Mouse (Mus musculus) frontal cortex, postnatal 10 days (tissue): ENCODE data around the gene Hs6st1.
A peak's percentile ranks its signal among the peaks of the same experiment; 100 is the strongest.

Experiments
- DNase-seq, 2 experiments: peaks; one replicate each; pipeline ENCODE4 v3.0.0; 2022; ENCODE audit warnings: low spot score in 2 of 2, mixed read lengths in 1 of 2

Gene Hs6st1

GRCm38 (mm10) chr1:36129126-36129525 is 60.9 kb downstream of the Hs6st1 start:
- DNase-seq: no peak

DNA sequence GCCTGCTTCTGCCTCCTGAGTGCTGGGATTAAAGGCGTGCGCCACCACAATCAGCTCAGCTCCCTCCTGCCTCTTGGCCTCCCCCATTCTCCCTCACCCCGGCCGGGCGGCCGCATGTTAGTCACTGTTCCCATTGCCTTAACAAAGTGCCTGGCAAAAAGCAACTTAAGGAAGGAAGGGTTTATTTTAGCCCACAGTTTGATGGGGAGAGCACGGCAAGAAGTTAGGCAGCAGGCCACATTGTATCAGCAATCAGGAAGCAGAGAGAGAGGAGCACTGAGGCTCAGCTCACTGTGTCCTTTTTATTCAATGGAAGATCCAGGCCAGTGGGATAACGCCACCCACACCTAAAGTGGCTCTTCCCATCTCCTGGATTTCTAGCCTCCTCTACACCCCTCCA is 61.7 kb downstream of the Hs6st1 start:
- DNase-seq: no peak

GRCm38 (mm10) chr1:36130307-36131035 is 62.3 kb downstream of the Hs6st1 start:
- no peak for DNase-seq

DNA sequence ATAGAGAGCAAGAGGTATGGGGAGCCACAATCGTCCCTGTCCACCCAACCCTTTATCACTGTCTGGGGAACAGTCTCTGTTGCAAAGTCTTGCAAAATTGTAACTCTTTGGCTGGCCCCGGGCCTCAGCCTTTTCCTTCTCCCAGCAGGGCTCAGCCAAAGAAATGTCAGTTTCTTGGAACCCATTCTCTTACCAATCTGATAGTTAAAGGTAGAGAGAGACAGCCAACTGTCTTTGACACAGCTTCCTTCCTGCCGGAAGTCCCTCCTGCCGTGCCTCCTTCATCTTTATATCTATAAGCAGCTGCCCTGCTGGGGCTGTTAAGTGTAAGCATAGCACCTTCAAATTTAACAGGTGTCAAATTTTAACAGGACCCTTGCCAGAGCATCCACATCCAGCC is 63.0 kb downstream of the Hs6st1 start:
- no peak for DNase-seq

DNA sequence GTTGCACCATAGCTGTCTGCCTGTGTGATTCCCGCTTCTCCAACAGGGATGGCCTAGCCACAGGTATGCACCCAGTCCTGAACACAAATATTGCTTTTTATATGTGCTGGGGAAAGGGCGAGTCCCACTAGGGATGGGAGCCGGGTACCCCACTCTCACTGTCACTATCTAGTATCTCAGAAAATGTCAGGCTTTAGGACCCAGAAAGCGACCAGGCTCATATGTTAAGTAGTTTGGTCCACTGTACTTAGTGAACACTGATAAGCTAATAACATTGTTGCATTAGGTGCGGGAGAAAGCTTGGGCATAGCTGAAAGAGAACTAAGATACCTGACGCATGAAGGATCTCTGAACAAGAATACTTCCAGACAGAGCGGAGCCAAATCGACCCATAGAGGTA is 63.6 kb downstream of the Hs6st1 start:
- no peak for DNase-seq

DNA sequence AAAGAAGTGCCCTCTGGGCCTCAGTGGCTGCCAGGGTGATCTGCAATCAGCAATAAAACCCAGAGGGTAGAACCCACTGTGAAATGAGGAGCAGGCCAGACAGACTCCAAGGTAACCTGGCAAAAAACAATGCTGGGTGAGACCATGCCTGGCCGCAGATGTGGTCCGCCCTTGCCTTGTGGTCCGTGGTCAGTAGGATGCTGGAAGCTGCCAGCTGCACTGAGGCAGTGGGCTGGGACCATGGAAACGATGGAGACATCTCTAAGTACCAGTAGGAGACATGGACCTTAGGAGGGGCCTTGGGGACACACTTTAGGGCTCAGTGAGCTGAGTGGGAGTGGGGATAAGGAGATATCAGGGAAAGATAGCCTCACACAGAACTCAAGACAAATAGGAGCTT is 64.0 kb downstream of the Hs6st1 start:
- no peak for DNase-seq

DNA sequence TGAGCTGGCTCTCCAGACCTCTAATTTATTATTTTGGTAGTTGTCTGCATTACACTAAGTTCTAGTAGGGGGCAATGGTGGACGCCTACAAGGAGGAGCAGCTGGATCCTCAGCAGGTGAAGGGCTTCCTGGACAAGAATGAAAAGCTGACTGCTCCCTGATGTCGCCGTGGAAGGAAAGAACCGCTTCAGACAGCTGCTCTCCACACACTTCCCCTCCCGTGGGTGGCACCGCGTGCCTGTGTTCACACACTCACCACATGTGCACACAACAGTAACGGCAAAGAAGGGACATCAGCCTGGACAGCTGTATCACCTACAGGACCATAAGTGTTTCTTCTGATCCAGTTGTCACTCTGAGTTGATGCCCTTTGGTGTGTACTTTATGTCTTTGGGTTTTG is 64.8 kb downstream of the Hs6st1 start:
- DNase-seq: no peak

DNA sequence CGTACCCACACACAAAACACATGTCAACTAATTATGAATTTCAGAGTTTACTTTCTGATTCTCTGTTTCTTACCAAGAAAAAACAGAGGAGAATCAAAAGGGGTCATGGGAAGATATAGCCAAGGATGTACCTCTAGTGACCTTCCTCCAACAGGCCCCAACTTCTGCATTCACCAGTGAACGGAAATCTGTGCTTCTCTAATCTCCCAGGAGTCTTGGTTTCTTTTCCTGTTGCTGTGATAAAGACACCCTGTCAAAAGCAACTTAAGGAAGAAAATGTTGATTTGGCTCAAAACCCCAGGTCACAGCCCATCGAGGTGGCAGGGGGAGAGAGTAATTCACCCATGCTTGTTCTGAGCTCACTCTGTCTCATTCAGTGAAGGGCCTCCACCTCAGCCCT is 65.4 kb downstream of the Hs6st1 start:
- no peak for DNase-seq

DNA sequence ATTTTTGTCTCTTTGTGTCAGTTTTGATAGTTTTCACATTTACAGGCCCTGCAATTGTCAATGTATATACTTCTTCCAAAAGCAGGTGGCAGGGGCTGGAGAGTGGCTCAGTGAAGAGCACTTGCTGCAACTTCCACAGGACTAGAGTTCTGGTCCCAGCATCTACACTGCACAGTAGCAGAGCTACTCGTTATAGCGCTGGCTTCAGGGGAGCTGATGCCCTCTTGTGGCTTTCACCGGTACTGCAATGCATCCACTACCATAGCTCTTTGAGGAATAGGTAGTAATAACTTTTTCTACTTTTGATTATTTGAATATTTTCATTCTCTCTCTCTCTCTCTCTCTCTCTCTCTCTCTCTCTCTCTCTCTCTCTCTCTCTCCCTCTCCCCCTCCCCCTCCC is 66.4 kb downstream of the Hs6st1 start:
- peak in 1 of 2 experiments; percentile 55 for DNase-seq

DNA sequence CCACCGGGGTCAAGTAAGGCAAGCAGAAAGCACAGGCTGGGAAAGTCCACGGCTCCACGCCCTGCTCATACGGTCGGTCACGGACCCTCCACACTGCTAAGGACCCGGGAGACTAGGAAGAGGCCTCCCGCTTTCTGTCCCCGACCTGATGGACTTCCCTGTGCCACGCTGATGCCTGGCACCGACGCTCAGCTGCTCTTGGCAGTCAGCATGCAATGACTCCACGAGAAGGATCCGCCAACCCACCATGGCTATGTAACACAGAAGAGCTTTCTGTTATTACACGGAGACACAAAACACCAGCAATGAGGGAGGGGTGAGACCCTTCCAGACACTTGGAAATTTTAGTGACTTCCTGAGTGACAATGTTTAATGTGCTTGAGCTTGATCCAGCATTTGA is 72.1 kb downstream of the Hs6st1 start:
- no peak for DNase-seq

DNA sequence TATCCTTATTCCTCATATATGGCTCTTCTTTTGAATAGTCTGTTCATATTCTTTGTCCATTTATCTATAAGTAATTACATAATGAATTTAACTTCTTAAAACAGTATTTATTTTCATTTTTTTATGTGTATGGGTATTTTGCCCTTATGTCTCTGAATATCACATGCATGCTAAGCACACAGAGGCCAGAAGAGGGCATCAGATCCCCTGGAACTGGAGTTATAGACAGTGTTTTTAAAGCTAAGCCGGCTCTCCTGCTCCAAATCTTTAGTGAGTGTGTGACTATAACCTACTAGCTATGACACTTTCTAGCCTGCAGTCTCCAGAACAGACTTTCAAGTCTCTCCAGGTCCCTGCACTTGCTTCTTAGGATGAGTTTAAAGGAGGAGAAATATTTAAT is 76.8 kb downstream of the Hs6st1 start:
- peak in 1 of 2 experiments; percentile 44 for DNase-seq

DNA sequence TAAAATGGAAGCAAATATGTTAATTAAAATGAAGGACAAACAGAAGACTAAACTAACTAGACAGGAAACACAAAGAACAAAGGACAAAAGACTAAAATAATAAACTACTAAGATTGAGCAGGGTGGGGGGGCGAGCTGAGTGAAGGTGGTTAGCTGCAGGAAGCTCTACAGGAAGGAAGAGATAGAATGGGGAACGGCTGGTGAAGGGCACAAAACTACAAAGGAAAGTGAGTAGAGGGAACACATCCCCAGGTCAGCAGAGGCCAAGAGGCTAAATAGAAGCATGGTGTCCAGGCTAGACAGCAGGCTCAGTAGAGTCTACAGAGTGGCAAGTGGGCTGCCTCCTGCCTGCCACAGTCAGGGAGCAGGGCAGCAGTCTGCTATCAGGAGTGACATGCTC is 80.6 kb downstream of the Hs6st1 start:
- no peak for DNase-seq

- DNase-seq: no peak
These were observed 81.2 kb downstream of the Hs6st1 start for GRCm38 (mm10) chr1:36149411-36149810.
